Mouse (Mus musculus) G1E (cell line): ENCODE results near the gene Pa2g4.

ENCODE experiments used
- CTCF ChIP-seq: IDR thresholded peaks from 2 replicates; pipeline ENCODE4 v1.5.1; 2012; ENCODE audit warnings: low read depth, low read length, inconsistent platforms, mixed read lengths
- GATA1 ChIP-seq: IDR thresholded peaks from 2 replicates; pipeline ENCODE4 v1.6.1; 2012; ENCODE audit warnings: borderline replicate concordance, low read length, inconsistent platforms, mixed read lengths
- POLR2AphosphoS5 ChIP-seq: IDR thresholded peaks from 2 replicates; pipeline ENCODE4 v1.6.1; 2012; ENCODE audit warnings: low read depth, low read length, inconsistent platforms; ENCODE audit not compliant: insufficient replicate concordance
- TAL1 ChIP-seq: conservative IDR thresholded peaks from 2 replicates; pipeline ENCODE4 v1.6.1; 2012; ENCODE audit warnings: low read depth, low read length, inconsistent platforms, mixed read lengths

DNA sequence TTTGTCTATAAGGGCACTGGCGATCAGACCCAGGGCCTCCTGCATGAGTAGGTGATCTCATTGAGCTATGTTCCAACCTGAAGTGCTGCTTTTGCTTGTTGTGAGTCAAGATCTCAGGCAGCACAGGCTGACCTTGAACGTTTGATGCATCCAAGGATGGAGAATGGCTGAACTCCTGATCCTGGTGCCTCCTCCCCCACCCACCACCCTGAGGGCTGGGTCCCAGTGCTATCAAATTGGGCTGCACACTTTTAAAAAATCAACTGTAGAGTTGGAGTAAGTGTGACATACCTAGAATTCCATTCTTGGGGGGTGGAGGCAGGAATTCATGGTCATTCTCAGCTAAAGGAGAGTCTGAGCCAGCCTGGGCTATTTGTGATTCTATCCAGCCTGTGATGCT lies 40.7 kb upstream of the Pa2g4 start:
- no peak for TF ChIP-seq CTCF
- no peak for TF ChIP-seq POLR2AphosphoS5
- TF ChIP-seq GATA1 = no peak
- TF ChIP-seq TAL1 = no peak
